Mouse (Mus musculus): Measurements from ENCODE around the gene Samd8. TPM values are rescaled to one million over a fixed set of nuclear protein-coding genes. Genes with fewer than 3 reads are reported as not detected.

Samd8 gene
- polyA plus RNA-seq, 1 experiment from 2014 or later, result 12.9 TPM

DNA sequence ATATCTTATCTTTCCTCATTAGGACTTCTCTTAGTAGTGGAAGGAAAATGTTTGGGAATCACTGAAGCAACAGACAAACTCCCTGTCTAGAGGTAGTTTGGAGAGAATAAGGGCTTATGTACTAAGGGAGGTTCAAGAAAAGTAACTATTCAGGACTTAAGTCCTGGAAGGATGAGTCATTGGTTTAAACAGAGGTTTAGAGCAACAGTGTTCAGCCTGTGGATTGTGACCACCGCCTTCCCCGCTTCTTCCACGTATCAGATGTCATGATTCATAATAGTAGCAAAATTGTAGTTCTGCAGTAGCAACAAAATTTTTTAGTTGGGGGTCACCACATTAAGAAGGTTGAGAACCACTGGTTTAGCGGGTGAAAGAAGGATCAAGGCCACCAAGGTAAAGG is 50.3 kb downstream of the Samd8 start:
- no peak overlapping the region for H3K4me2 ChIP-seq (ENCODE audit: low read depth)
- no peak overlapping the region for H3K4me3 ChIP-seq (ENCODE audit: low read depth, low read length)
- no peaks in the 10 kb centered on the region for H3K36me3 ChIP-seq (ENCODE audit: control insufficient read depth, insufficient read depth, low read length)
- WGBS, result 96% methylated on average over 4 of the region's 4 CpGs
- no peak overlapping the region for H3K27ac ChIP-seq (ENCODE audit: low read depth, low read length)
- no peaks in the 10 kb centered on the region for H3K27me3 ChIP-seq (ENCODE audit: control insufficient read depth, insufficient read depth, low read length)
- H3K9me3 ChIP-seq (ENCODE audit: control insufficient read depth, low read length), result no peaks in the 10 kb centered on the region
- ATAC-seq (ENCODE audit: insufficient read depth, low FRiP score, low TSS enrichment) (no peak), DNase-seq (ENCODE audit: low spot score) (no peak)
- no peaks in the 10 kb centered on the region for H3K4me1 ChIP-seq (ENCODE audit: control insufficient read depth, insufficient read depth, low read length)
- no peak overlapping the region for H3K9ac ChIP-seq (ENCODE audit: low read length)

DNA sequence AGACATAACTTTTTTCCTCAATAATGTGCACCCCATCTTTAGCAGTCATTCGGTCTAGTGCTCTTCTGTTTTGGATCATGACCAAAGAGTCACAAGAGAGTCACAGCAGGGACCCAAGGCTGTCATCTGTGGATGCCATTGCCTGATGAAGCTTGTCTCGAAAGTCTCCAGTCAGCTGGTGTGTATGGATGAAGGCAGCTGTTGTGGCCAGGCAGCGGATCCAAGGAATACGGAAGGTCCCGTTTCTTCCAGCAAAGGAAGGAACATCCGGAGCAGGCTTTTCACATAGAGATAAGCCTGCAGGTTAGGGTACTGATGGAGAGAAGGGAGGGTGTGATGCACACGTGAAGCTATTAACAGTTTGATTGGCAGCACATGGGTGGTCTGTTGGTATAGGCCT is 51.3 kb downstream of the Samd8 start:
- H3K9me3 ChIP-seq (ENCODE audit: control insufficient read depth, low read length), result no peaks in the 10 kb centered on the region
- H3K36me3 ChIP-seq (ENCODE audit: control insufficient read depth, insufficient read depth, low read length), result no peaks in the 10 kb centered on the region
- no peak overlapping the region for H3K4me3 ChIP-seq (ENCODE audit: low read depth, low read length)
- no peak overlapping the region for H3K27ac ChIP-seq (ENCODE audit: low read depth, low read length)
- no peaks in the 10 kb centered on the region for H3K4me1 ChIP-seq (ENCODE audit: control insufficient read depth, insufficient read depth, low read length)
- H3K4me2 ChIP-seq (ENCODE audit: low read depth), result no peak overlapping the region
- ATAC-seq (ENCODE audit: insufficient read depth, low FRiP score, low TSS enrichment) (no peak), DNase-seq (ENCODE audit: low spot score) (no peak)
- 86% methylated on average over 7 of the region's 7 CpGs for WGBS
- no peaks in the 10 kb centered on the region for H3K27me3 ChIP-seq (ENCODE audit: control insufficient read depth, insufficient read depth, low read length)
- no peak overlapping the region for H3K9ac ChIP-seq (ENCODE audit: low read length)

GRCm38 (mm10) chr14:21802543-21803206 is 52.3 kb downstream of the Samd8 start:
- no peaks in the 10 kb centered on the region for H3K36me3 ChIP-seq (ENCODE audit: control insufficient read depth, insufficient read depth, low read length)
- no peaks in the 10 kb centered on the region for H3K4me1 ChIP-seq (ENCODE audit: control insufficient read depth, insufficient read depth, low read length)
- H3K4me2 ChIP-seq (ENCODE audit: low read depth), result no peak overlapping the region
- H3K4me3 ChIP-seq (ENCODE audit: low read depth, low read length), result no peak overlapping the region
- H3K27ac ChIP-seq (ENCODE audit: low read depth, low read length), result no peak overlapping the region
- DNase-seq (ENCODE audit: low spot score), result no peak
- H3K27me3 ChIP-seq (ENCODE audit: control insufficient read depth, insufficient read depth, low read length), result no peaks in the 10 kb centered on the region
- WGBS, result 91% methylated on average over 6 of the region's 6 CpGs
- no peak overlapping the region for H3K9ac ChIP-seq (ENCODE audit: low read length)
- H3K9me3 ChIP-seq (ENCODE audit: control insufficient read depth, low read length), result no peaks in the 10 kb centered on the region
- no peak for ATAC-seq (ENCODE audit: insufficient read depth, low FRiP score, low TSS enrichment)

GRCm38 (mm10) chr14:21806203-21806602 is 55.9 kb downstream of the Samd8 start:
- ATAC-seq (ENCODE audit: insufficient read depth, low FRiP score, low TSS enrichment), result no peak
- 94% methylated on average over 2 of the region's 2 CpGs for WGBS
- H3K4me3 ChIP-seq (ENCODE audit: low read depth, low read length), result no peak overlapping the region
- H3K9ac ChIP-seq (ENCODE audit: low read length), result no peak overlapping the region
- H3K9me3 ChIP-seq (ENCODE audit: control insufficient read depth, low read length), result no peaks in the 10 kb centered on the region
- no peak overlapping the region for H3K4me2 ChIP-seq (ENCODE audit: low read depth)
- DNase-seq (ENCODE audit: low spot score), result no peak
- no peaks in the 10 kb centered on the region for H3K27me3 ChIP-seq (ENCODE audit: control insufficient read depth, insufficient read depth, low read length)
- H3K36me3 ChIP-seq (ENCODE audit: control insufficient read depth, insufficient read depth, low read length), result no peaks in the 10 kb centered on the region
- H3K4me1 ChIP-seq (ENCODE audit: control insufficient read depth, insufficient read depth, low read length), result no peaks in the 10 kb centered on the region
- no peak overlapping the region for H3K27ac ChIP-seq (ENCODE audit: low read depth, low read length)

DNA sequence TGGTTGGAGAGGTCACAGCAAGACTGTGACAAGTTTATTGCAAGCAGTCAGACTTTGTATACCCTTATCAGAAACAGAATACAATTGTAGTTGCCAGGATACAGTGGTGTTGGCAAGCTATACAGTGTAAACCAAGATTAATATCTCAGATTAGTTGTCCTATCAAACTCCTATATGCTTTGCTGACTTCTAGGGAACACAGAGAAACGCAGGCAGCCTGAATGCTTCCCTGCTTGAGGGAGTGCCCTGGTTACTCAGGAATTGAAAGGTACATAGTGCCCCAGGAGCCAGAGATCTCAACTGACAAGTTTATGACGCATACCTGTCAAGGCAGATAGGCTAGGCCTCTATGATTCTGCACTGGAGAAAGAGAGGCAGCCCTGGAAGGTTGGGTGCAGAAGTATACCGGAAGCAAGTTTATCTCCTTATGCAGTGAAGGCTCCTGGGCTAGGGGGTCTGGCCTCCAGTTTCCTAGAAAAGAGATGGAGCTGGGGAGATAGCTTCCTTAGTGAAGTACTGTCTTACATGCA is 56.4 kb downstream of the Samd8 start:
- H3K36me3 ChIP-seq (ENCODE audit: control insufficient read depth, insufficient read depth, low read length), result no peaks in the 10 kb centered on the region
- no peaks in the 10 kb centered on the region for H3K9me3 ChIP-seq (ENCODE audit: control insufficient read depth, low read length)
- no peaks in the 10 kb centered on the region for H3K27me3 ChIP-seq (ENCODE audit: control insufficient read depth, insufficient read depth, low read length)
- no peak for DNase-seq (ENCODE audit: low spot score)
- no peaks in the 10 kb centered on the region for H3K4me1 ChIP-seq (ENCODE audit: control insufficient read depth, insufficient read depth, low read length)
- no peak for ATAC-seq (ENCODE audit: insufficient read depth, low FRiP score, low TSS enrichment)
- no peak overlapping the region for H3K4me3 ChIP-seq (ENCODE audit: low read depth, low read length)
- H3K4me2 ChIP-seq (ENCODE audit: low read depth), result no peak overlapping the region
- H3K9ac ChIP-seq (ENCODE audit: low read length), result no peak overlapping the region
- 86% methylated on average over 3 of the region's 3 CpGs for WGBS
- no peak overlapping the region for H3K27ac ChIP-seq (ENCODE audit: low read depth, low read length)

- DNase-seq (ENCODE audit: low spot score) (no peak), ATAC-seq (ENCODE audit: insufficient read depth, low FRiP score, low TSS enrichment) (no peak)
- Histone ChIP-seq H3K4me1 (ENCODE audit: control insufficient read depth, insufficient read depth, low read length) (no peaks in the 10 kb centered on the region), H3K4me3 (ENCODE audit: low read depth, low read length) (no peak overlapping the region), H3K4me2 (ENCODE audit: low read depth) (no peak overlapping the region), H3K27ac (ENCODE audit: low read depth, low read length) (no peak overlapping the region), H3K9ac (ENCODE audit: low read length) (no peak overlapping the region), H3K27me3 (ENCODE audit: control insufficient read depth, insufficient read depth, low read length) (no peaks in the 10 kb centered on the region), H3K36me3 (ENCODE audit: control insufficient read depth, insufficient read depth, low read length) (no peaks in the 10 kb centered on the region), H3K9me3 (ENCODE audit: control insufficient read depth, low read length) (no peaks in the 10 kb centered on the region)
- 89% methylated on average over 8 of the region's 8 CpGs for WGBS
Observed at GRCm38 (mm10) chr14:21808208-21808922, 58.0 kb downstream of the Samd8 start.

DNA sequence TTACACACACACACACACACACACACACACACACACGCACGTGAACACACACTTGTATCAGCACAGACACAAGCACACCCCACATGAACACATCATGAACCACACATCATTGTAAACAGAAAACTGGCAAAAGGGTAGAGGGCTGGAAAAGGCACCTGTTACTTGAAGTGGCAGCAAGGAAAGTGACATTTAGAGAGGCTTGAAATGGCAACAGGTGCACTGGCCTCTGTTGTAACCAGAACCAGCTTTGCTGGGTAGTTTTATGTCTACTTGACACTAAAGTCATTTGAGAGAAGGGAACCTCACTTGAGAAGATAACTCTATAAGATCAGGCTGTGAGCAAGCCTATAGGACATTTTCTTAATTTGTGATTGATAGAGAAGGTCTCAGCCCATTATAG is 59.1 kb downstream of the Samd8 start:
- no peaks in the 10 kb centered on the region for H3K4me1 ChIP-seq (ENCODE audit: control insufficient read depth, insufficient read depth, low read length)
- no peaks in the 10 kb centered on the region for H3K36me3 ChIP-seq (ENCODE audit: control insufficient read depth, insufficient read depth, low read length)
- no peaks in the 10 kb centered on the region for H3K27me3 ChIP-seq (ENCODE audit: control insufficient read depth, insufficient read depth, low read length)
- no peak overlapping the region for H3K27ac ChIP-seq (ENCODE audit: low read depth, low read length)
- no peak overlapping the region for H3K4me3 ChIP-seq (ENCODE audit: low read depth, low read length)
- H3K4me2 ChIP-seq (ENCODE audit: low read depth), result no peak overlapping the region
- 95% methylated on average over 2 of the region's 2 CpGs for WGBS
- no peak for DNase-seq (ENCODE audit: low spot score)
- H3K9me3 ChIP-seq (ENCODE audit: control insufficient read depth, low read length), result no peaks in the 10 kb centered on the region
- ATAC-seq (ENCODE audit: insufficient read depth, low FRiP score, low TSS enrichment), result no peak
- H3K9ac ChIP-seq (ENCODE audit: low read length), result no peak overlapping the region

GRCm38 (mm10) chr14:21811301-21811700 is 61.0 kb downstream of the Samd8 start:
- ATAC-seq (ENCODE audit: insufficient read depth, low FRiP score, low TSS enrichment) (no peak), DNase-seq (ENCODE audit: low spot score) (no peak)
- no peaks in the 10 kb centered on the region for H3K4me1 ChIP-seq (ENCODE audit: control insufficient read depth, insufficient read depth, low read length)
- H3K9ac ChIP-seq (ENCODE audit: low read length), result no peak overlapping the region
- no peak overlapping the region for H3K27ac ChIP-seq (ENCODE audit: low read depth, low read length)
- no peak overlapping the region for H3K4me2 ChIP-seq (ENCODE audit: low read depth)
- no peak overlapping the region for H3K4me3 ChIP-seq (ENCODE audit: low read depth, low read length)
- WGBS, result 83% methylated on average over 4 of the region's 4 CpGs
- H3K27me3 ChIP-seq (ENCODE audit: control insufficient read depth, insufficient read depth, low read length), result no peaks in the 10 kb centered on the region
- no peaks in the 10 kb centered on the region; the same call in 1 of the 2 replicates for H3K36me3 ChIP-seq (ENCODE audit: control insufficient read depth, insufficient read depth, low read length)
- no peaks in the 10 kb centered on the region for H3K9me3 ChIP-seq (ENCODE audit: control insufficient read depth, low read length)

Data from neural tube, embryonic 11.5 days (tissue).